Mouse (Mus musculus) spleen, postnatal 10 days (tissue): ENCODE data around the gene Top1.
"Not testable (repeated sequence)": the region's sequence is repeated elsewhere in the genome, so short reads cannot be mapped to it uniquely, and the experiment has no call there.

Experiments used
- DNase-seq, 2 experiments: peaks; one replicate each; pipeline ENCODE4 v3.0.0; 2021 to 2022; ENCODE audit warnings: low spot score in 2 of 2

Top1 gene

DNA sequence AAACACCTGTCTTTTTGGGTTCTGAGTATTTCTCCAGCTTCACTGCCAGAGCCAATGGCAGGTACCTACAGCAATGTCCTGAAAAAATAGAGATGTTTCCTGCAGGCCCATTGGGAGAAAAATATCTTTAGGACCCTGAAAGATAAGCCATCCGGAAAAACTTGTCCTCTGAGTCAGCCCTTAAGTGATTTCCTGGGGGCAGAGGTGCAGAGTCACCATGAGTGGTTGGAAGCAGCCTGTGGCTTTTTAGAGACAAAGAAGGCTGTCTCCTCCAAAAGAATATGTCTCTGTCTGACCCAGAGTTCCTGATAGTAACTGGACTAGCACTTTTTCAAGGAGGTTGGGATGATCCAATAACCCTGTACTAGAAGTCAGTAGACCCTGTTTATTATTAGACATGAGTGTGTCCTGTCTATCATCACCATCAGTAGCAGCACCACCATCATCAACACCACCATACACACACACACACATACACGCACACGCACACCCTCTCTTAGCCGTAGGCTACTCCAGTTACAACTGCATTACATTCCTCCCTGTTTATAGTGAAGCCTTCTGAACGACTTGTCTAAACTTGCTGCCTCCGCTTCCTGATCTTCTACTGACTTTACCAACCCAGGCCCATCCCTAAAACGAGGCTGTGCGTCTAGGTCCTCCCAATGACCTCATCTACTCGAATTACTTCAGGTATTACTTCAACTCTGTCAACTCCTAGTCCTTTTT is 14.7 kb upstream of the Top1 start:
- peak in 1 of 2 experiments; percentile 1 for DNase-seq

DNA sequence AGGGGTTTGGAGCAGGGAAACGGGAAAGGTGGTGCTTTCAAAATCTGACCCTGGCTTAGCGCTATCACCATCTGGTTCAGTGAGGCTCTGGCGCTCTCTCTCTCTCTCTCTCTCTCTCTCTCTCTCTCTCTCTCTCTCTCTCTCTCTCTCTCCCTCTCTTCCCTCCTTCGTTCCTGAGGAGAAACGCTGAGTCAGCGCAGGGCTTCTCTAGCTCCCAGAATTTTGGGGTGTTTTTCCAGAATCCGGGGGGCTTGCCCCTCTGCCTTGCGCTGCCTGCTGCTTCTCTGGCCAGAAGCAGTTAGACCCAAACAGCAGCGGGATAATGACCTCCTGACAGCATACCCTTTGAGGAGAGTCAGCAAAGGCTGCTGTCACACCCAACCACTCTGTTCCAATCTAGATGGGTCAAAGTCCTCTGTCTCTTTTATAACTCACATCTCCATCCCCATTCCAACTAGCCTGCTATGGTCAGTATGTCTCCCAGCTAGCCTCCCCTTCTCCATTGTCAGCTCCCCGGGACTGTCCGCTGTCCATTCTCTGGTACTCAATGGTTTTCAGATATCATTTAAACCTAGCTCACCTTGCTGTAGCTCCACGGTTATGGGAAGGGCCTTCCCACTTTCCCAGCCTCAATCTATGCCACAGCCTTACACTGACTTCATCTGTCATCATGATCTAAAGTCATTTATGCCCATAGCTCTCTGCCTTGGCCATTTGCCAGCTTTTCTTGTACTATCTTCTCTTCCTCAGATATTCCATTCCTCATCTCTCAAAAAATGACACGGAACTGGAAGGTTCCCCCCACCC is 5.6 kb upstream of the Top1 start:
- DNase-seq: no peak

DNA sequence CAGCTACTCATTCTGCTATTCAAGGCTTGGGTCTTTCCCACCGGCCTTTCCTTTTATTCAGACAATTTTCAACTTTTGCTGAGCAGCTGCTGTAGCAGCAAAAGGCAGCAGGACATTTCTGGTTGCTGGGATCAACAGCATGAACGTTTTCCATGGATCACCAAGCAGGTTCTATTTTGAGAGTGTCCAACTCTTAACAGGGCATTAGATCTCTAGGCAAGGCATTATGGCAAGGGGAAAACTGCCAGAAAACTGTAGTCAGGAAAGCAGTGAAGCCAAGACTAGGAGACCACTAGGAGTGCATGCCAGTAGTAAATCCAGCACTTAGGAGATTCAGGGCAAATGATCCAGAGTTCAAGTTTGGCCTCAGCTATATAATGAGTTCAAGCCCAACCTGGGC is 4.5 kb upstream of the Top1 start:
- no peak for DNase-seq

DNA sequence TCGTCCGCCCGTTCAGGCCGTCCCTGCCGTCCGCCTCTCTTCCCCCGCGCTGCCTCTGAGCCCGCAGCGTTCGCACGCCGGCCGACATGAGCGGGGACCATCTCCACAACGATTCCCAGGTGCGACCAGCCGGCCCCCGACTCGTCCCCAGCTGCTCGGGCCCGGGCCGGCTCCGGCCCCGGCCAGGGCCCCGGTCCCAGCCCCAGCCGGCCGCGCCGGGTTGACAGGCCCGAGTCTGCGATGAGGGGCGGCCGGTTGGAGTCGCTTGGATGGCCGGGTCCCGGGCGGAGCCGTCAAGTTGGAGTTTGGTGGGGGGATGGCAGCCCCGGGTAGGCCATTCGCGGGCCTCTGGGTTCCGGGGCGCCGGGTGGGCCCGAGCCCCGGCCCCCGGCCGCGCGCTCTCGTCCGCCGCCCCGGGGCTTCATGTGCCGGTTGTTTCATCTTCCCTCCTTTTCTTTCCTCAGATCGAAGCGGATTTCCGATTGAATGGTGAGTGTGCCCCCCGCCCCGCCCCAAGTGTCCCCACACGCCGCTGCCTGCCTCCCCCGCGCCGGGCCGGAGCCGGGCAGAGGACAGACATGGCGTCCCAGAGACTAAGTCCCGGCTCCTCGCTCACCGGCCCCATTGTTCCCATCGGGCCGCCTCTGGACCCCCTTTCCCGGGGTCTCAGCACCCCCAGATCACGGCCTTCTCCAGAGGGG is 606 bp downstream of the Top1 start:
- peak; percentile 69 to 76 for DNase-seq

- no peak for DNase-seq
Observed at GRCm38 (mm10) chr2:160646845-160647178, 1.1 kb downstream of the Top1 start.

GRCm38 (mm10) chr2:160648097-160648496 is 2.4 kb downstream of the Top1 start:
- no peak for DNase-seq

DNA sequence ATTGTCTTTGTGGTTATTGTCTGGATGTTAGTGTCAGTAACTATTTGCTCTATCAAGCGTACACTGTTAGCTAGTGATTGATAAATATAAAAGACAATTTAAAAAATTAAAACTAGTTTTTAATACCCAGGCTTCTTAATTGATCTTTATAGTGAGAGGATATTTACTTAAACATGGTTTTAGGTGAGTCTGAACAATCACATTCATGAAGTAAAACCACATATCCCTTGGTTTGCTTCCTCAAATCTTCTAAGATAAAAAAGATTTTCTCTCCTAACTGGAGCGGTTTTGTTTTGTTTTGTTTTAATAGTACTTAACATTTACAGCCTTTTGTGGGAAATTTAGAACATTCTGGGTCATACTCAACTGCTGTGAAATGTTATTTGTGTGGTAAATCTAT is 3.4 kb downstream of the Top1 start:
- no peak for DNase-seq

DNA sequence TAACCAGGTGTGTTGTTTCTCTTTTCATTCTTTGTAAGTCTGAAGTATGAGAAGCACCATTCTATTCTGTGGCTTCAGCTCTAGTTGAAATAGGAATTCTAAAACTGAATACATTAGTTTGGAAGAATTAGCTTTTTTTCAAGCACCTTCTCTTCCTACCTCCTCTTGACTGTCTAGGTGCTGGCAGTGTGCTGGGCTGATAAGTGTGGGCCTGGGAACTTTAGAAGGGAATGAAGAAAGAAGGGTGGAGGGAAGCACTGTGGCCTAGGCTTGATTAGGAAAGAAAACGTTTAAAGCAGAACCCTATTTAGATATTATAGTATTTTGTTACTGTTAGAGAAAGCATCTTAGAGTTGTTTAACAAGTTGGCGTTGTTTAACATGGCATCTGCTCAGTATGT is 5.5 kb downstream of the Top1 start:
- DNase-seq: no peak

DNA sequence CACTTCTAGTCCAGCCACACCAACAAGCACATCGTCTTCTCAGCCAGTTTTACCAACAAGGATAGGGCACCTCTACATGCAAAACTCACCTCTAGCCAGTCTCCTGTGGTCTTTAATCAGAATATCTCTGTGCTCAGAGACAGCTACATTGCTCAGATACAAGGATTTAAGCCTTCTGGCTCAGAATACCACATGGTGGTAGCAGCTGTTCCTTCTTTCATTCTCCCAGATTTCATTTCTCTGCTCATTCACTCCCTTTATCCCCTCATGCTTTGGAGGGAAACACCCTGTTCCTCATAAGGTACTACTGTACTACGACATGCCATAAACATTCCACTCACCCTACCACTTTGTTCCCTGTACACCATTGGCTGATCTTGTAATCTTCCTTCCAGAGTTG is 7.5 kb downstream of the Top1 start:
- no peak for DNase-seq

- no peak for DNase-seq
Observed at GRCm38 (mm10) chr2:160655561-160655960, 9.9 kb downstream of the Top1 start.

DNA sequence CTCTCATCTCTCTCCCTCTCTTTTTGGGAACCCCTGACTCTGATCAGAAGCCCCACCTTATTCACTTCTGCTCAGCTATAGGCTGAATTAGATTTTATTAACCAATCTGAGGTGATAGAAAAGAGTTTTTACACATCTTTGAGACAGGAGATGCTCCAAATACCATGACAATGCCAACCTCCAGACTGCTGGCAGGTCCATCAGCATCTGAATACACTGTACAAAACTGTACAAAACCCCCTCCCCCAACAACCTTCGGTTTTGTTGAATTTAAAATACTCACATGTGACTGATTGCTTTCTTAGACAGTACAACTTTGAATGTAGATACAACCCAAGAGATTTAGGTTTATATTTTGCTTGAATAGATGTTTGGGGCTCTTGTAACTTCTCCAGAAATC is 10.5 kb downstream of the Top1 start:
- DNase-seq: no peak

GRCm38 (mm10) chr2:160657801-160658442 is 12.2 kb downstream of the Top1 start:
- DNase-seq: peak in 1 of 2 experiments; percentile 39

DNA sequence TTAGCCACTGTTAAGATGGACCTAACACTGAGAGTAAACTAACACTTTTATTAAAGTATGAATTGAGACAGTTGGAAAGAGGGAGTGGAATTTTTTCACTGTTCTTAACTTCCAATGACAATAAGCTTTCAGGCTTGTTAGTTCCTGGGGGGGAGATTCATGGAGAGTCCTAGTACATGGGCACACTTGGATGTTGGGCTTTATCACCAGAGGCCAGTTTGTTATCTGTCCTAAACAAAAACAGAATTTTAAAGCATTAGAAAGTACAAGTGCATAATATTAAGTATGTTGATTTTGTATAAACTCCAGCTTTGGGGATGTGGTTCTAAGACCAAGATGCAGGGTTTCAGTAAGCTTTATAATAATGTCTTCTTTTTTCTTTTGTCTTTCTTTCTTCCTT is 13.1 kb downstream of the Top1 start:
- no peak for DNase-seq

GRCm38 (mm10) chr2:160664421-160664820 is 18.7 kb downstream of the Top1 start:
- no peak for DNase-seq

GRCm38 (mm10) chr2:160664986-160665385 is 19.3 kb downstream of the Top1 start:
- not testable (repeated sequence) for DNase-seq

GRCm38 (mm10) chr2:160667259-160667658 is 21.6 kb downstream of the Top1 start:
- no peak for DNase-seq

DNA sequence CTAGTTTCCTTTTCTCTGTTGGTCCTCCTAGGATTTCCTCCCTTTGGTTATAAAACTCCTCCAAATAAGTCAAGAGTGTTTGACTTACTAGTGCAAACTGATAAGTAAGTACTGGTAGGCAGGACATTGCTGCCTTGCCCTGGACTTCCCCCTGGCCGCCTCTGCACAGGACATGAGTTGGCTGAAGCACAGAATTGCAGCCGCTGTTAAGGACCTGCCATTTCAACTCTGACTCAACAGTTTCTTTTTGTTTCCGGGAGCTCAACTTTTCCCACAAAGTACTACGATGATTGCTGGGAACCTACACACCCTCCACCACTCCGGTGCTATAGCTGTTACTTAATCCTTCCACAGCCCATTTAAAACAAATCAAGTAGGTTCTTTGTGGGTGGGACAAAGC is 54.6 kb downstream of the Top1 start:
- DNase-seq: no peak

- DNase-seq: no peak
Observed at GRCm38 (mm10) chr2:160701603-160702002, 55.9 kb downstream of the Top1 start.

DNA sequence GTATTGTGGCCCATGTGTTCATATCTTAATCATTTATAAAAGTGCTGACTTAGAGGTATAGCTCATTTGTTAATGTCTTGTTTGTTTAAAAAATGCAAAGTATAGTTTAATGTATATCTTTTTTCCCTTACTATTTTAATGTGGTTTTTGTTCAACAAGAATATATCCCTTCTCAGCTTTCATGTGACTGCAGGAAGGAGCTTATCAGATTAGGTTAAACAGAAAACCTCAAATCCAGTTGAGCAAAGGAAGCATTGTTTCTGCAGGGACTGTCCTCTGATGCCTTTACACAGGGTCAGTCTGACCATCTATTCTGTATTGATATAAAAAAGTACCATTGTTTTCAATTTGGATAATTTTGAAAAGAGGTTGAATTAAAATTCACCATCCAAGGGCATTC is 57.1 kb downstream of the Top1 start:
- no peak for DNase-seq

DNA sequence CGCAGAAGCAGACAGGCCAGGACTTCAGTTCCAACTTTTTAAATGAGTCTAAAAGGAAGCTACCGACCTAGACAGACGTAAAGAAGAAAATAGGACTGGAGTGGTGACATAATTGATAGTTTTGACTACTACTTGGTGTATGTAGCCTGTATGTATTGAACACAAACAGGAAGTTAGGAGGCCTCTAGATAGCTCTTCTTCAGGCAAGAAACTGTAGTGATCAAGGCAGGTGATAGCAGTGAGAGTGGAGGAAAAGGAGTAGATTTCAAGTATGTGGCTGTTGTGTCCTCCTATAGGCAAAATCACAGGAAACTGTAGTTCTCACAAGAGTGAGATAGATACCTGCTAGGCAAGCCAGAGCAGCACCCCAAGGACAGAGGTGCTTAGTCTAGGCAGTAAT is 62.0 kb downstream of the Top1 start:
- no peak for DNase-seq

GRCm38 (mm10) chr2:160715463-160716030 is 69.9 kb downstream of the Top1 start:
- DNase-seq: no peak

DNA sequence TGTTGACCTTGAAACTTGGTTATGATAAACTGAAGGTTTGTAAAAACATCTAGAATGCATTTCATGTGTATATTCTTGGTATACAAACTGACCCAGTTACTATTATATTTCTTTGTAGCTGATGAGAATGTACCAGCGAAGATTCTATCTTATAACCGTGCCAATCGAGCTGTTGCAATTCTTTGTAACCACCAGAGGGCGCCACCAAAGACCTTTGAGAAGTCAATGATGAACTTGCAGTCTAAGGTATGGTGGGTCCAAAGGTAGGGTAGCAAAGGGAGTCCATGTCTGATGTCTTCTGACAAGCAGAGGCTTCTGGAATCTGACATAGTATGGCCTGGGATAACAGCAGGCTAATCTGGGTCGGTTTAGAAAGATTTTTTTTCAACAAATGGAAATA is 71.6 kb downstream of the Top1 start:
- DNase-seq: peak in 1 of 2 experiments; percentile 69
